Mouse (Mus musculus) lung, postnatal 0 days (tissue): ENCODE results near the gene Arhgap8.

Experiments used
- CTCF ChIP-seq: IDR thresholded peaks from 2 replicates; pipeline ENCODE4 v1.5.1; 2016; ENCODE audit warnings: antibody characterized with exemption, mild to moderate bottlenecking
- EP300 ChIP-seq: IDR thresholded peaks from 2 replicates; pipeline ENCODE4 v1.6.1; 2016; ENCODE audit warnings: antibody characterized with exemption, mild to moderate bottlenecking, control low read depth

GRCm38 (mm10) chr15:84670657-84671055, 49.2 kb upstream of the Arhgap8 start:
- TF ChIP-seq EP300 (no peak), CTCF (no peak)
